In the genomic region with DNA sequence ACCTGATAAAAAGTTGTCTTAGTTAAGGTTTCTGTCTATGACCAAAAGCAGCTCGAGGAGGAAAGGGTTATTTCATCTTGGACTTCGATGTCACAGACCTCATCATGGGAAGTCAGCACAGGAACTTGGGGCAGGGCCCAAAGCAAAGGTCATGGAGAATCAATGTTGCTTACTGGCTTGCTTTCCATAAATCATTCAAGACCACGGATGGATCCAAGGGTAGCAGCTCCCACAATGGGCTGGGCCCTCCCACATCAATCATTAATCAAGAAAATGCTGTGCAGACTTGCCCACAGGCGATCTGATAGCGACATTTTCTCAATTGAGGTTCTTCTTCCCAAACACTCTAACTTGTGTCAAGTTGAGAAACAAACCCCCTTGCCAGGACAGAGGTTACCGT, we compare ENCODE assay signal across 16 mouse cellular contexts. TPM values are rescaled to one million over a fixed set of nuclear protein-coding genes. Genes with fewer than 3 reads are reported as not detected.
DNase-seq lines count a peak whose midpoint lies in the region; ATAC-seq and TF ChIP-seq lines count a peak whose summit lies in the region.
"Had no signal": no experiment of that assay in that cellular context is flagged by ENCODE, and none has a peak within 500 bp of the region (broad histone marks: within the 10 kb centered on the region; RNA-seq: fewer than 3 reads in every experiment).

No protein-coding gene starts in this region.

- peak; percentile 94 for DNase-seq in liver, adult 2 months (ENCODE audit: extremely low read depth, low read depth, low spot score)
- no peak for DNase-seq in intestine, embryonic 14.5 days (ENCODE audit: low spot score)
- peak; percentile 89 for DNase-seq in kidney, adult 9 months
- DNase-seq in mesoderm, embryonic 11.5 days (ENCODE audit: low read depth, low spot score): peak; percentile 28
- no peak for DNase-seq in gastrocnemius, postnatal 10 days
- DNase-seq in left cerebral cortex, postnatal 36 days (ENCODE audit: low spot score in 2 of 2): no peak
- DNase-seq: cerebellum, adult 2 months; heart, postnatal 14 days; spleen, adult 18-20 months had no signal

- TF ChIP-seq CTCF in liver, adult 2 months (IDR thresholded peaks at IDR 0.05; ENCODE audit: low read depth, low read length): no peak

- H3K4me3 ChIP-seq in liver, adult 2 months (ENCODE audit: insufficient read depth, low read depth, low read length): no peak overlapping the region; the same call in 1 of the 2 replicates
- H3K4me3 ChIP-seq in liver, embryonic 12.5 days: no peak overlapping the region
- H3K4me3 ChIP-seq in intestine, embryonic 14.5 days (ENCODE audit: low read depth, low read length): no peak overlapping the region
- H3K4me3 ChIP-seq: liver, embryonic 15.5 days; midbrain, embryonic 13.5 days; stomach, embryonic 15.5 days had no signal

- no peak overlapping the region for H3K4me2 ChIP-seq in liver, embryonic 12.5 days
- H3K4me2 ChIP-seq in intestine, embryonic 14.5 days (ENCODE audit: low read length): no peak overlapping the region
- H3K4me2 ChIP-seq: liver, embryonic 15.5 days; midbrain, embryonic 13.5 days; stomach, embryonic 15.5 days had no signal

- no peak for ATAC-seq in liver, embryonic 12.5 days
- 0 out of 2 replicates have a peak, but pooled peaks have one; percentile 66 for ATAC-seq in intestine, embryonic 14.5 days (replicated peaks; ENCODE audit: low FRiP score, low TSS enrichment, low read depth)
- ATAC-seq: forebrain, embryonic 16.5 days; midbrain, embryonic 13.5 days had no signal

- H3K36me3 ChIP-seq in liver, adult 2 months (ENCODE audit: control insufficient read depth, insufficient read depth, low read length): no peaks in the 10 kb centered on the region
- no peaks in the 10 kb centered on the region for H3K36me3 ChIP-seq in liver, embryonic 12.5 days
- H3K36me3 ChIP-seq in intestine, embryonic 14.5 days (ENCODE audit: control insufficient read depth, insufficient read depth, low read length): no peaks in the 10 kb centered on the region
- H3K36me3 ChIP-seq: liver, embryonic 15.5 days; midbrain, embryonic 13.5 days; stomach, embryonic 15.5 days had no signal

- no peaks in the 10 kb centered on the region for H3K27me3 ChIP-seq in liver, adult 2 months (ENCODE audit: control insufficient read depth, insufficient read depth, low read length)
- H3K27me3 ChIP-seq in liver, embryonic 12.5 days (replicated peaks): no peaks in the 10 kb centered on the region
- H3K27me3 ChIP-seq in intestine, embryonic 14.5 days (replicated peaks; ENCODE audit: control insufficient read depth, insufficient read depth, low read length): no peaks in the 10 kb centered on the region
- H3K27me3 ChIP-seq: liver, embryonic 15.5 days; midbrain, embryonic 13.5 days; stomach, embryonic 15.5 days had no signal

- 6% methylated on average over 6 of the region's 6 CpGs for WGBS in liver, adult 2 months
- WGBS in liver, embryonic 12.5 days (ENCODE audit: insufficient replicate concordance): 54% methylated on average over 6 of the region's 6 CpGs
- WGBS in intestine, embryonic 14.5 days: 41% methylated on average over 6 of the region's 6 CpGs

- no peaks in the 10 kb centered on the region for H3K79me2 ChIP-seq in liver, adult 2 months (ENCODE audit: control insufficient read depth, insufficient read depth, low read length)

- H3K27ac ChIP-seq in liver, adult 2 months (replicated peaks; ENCODE audit: insufficient read depth, low read depth, low read length): peak overlapping the region; percentile 27
- no peak overlapping the region for H3K27ac ChIP-seq in liver, embryonic 12.5 days
- no peak overlapping the region for H3K27ac ChIP-seq in intestine, embryonic 14.5 days (ENCODE audit: low read depth)
- H3K27ac ChIP-seq: liver, embryonic 15.5 days; midbrain, embryonic 13.5 days; stomach, embryonic 15.5 days had no signal

- no peak for TF ChIP-seq POLR2A in liver, adult 2 months (IDR thresholded peaks at IDR 0.05; ENCODE audit: extremely low read depth, insufficient read depth, low read length)

- H3K9me3 ChIP-seq in liver, embryonic 12.5 days (replicated peaks): no peaks in the 10 kb centered on the region
- no peaks in the 10 kb centered on the region for H3K9me3 ChIP-seq in intestine, embryonic 14.5 days (ENCODE audit: control insufficient read depth, low read length)
- H3K9me3 ChIP-seq: liver, embryonic 15.5 days; midbrain, embryonic 13.5 days; stomach, embryonic 15.5 days had no signal

- peaks cover 8% of the 10 kb centered on the region; the same call in 1 of the 2 replicates for H3K4me1 ChIP-seq in liver, adult 2 months (ENCODE audit: control insufficient read depth, insufficient read depth, low read length)
- 0 out of 2 replicates have a peak, but pooled peaks cover 6% of the 10 kb centered on the region for H3K4me1 ChIP-seq in liver, embryonic 12.5 days
- H3K4me1 ChIP-seq in intestine, embryonic 14.5 days (replicated peaks; ENCODE audit: control insufficient read depth, insufficient read depth, low read length): no peaks in the 10 kb centered on the region
- H3K4me1 ChIP-seq: liver, embryonic 15.5 days; stomach, embryonic 15.5 days had no signal

- intact Hi-C loops in left cerebral cortex, postnatal 36 days (cut with DNase I): no loop called here

- H3K9ac ChIP-seq in liver, adult 2 months (ENCODE audit: low read depth, low read length): no peak overlapping the region
- no peak overlapping the region for H3K9ac ChIP-seq in liver, embryonic 12.5 days
- H3K9ac ChIP-seq in intestine, embryonic 14.5 days (ENCODE audit: low read length): no peak overlapping the region
- H3K9ac ChIP-seq: liver, embryonic 15.5 days; midbrain, embryonic 13.5 days; stomach, embryonic 15.5 days had no signal

RNA-seq across cellular contexts. Expression of a gene that starts 27.6 kb away (rescaled TPM):
- 17.4 and 20.5 TPM in 2 replicates for total RNA-seq in liver, adult 2 months (2014; rRNA removed)
- polyA plus RNA-seq in liver, adult 2 months (2012; rRNA removed): 19.2 and 23.1 TPM in 2 replicates
- 45.4 and 45.7 TPM in 2 replicates for polyA plus RNA-seq in liver, embryonic 12.5 days (2016; fragmentation: Nextera tagmentation; extraction: Ambion mirVana)
- 56.3 and 57.6 TPM in 2 replicates for polyA plus RNA-seq in intestine, embryonic 14.5 days (2014; fragmentation: Nextera tagmentation; extraction: Ambion mirVana)
- total RNA-seq in gastrocnemius, postnatal 10 days (2021): 10 to 100 TPM; 21.3 to 21.8 TPM
- 10 to 100 TPM; 37.5 to 38.5 TPM for total RNA-seq in left cerebral cortex, postnatal 36 days (2021)

RNA-seq across cellular contexts. Expression of a gene that starts 41.9 kb away (rescaled TPM):
- 230 and 243 TPM in 2 replicates for total RNA-seq in liver, adult 2 months (2014; rRNA removed)
- 210 and 283 TPM in 2 replicates for polyA plus RNA-seq in liver, adult 2 months (2012; rRNA removed)
- 331 and 332 TPM in 2 replicates for polyA plus RNA-seq in liver, embryonic 12.5 days (2016; fragmentation: Nextera tagmentation; extraction: Ambion mirVana)
- 521 and 530 TPM in 2 replicates for polyA plus RNA-seq in intestine, embryonic 14.5 days (2014; fragmentation: Nextera tagmentation; extraction: Ambion mirVana)
- total RNA-seq in gastrocnemius, postnatal 10 days (2021): 100 to 1,000 TPM; 340 to 341 TPM
- total RNA-seq in left cerebral cortex, postnatal 36 days (2021): 100 to 1,000 TPM; 227 to 231 TPM

RNA-seq across cellular contexts. Expression of a gene that starts 48.3 kb away (rescaled TPM):
- total RNA-seq in liver, adult 2 months (2014; rRNA removed): 0.09 TPM in 1 of 2 replicates, not detected in the other
- polyA plus RNA-seq in liver, adult 2 months (2012; rRNA removed): not detected in 2 replicates
- 0.07 and 0.25 TPM in 2 replicates for polyA plus RNA-seq in liver, embryonic 12.5 days (2016; fragmentation: Nextera tagmentation; extraction: Ambion mirVana)
- 0.22 and 0.45 TPM in 2 replicates for polyA plus RNA-seq in intestine, embryonic 14.5 days (2014; fragmentation: Nextera tagmentation; extraction: Ambion mirVana)
- not detected for total RNA-seq in gastrocnemius, postnatal 10 days (2021)
- under 1 TPM in 1 of 2 experiments, not detected in 1; 0.64 TPM for total RNA-seq in left cerebral cortex, postnatal 36 days (2021)
- total RNA-seq: gastrocnemius, adult 18-20 months; left cerebral cortex, postnatal 25 days had no signal
- polyA plus RNA-seq: cerebellum, adult 2 months; forebrain, embryonic 16.5 days; liver, embryonic 15.5 days had no signal

Comparison
In these comparisons a context has a peak if more than half of its experiments do, and no peak if none do; other contexts are left out.
1. DNase-seq: peak in liver, adult 2 months (single experiment), kidney, adult 9 months (single experiment) and mesoderm, embryonic 11.5 days (single experiment); none in intestine, embryonic 14.5 days (single experiment), gastrocnemius, postnatal 10 days (single experiment) and left cerebral cortex, postnatal 36 days (0 of 2).